Mouse (Mus musculus): ENCODE measurements at regions not wholly inside any gene's neighbourhood (a gene's known extent, or its start where the extent isn't known, plus 50 kb on each side); places are given as distances from the start of the nearest gene placed in this dataset.

GRCm38 (mm10) chr13:53783492-53783891, 272.0 kb downstream of the Drd1 start:
- DNase-seq = peak; percentile 81

DNA sequence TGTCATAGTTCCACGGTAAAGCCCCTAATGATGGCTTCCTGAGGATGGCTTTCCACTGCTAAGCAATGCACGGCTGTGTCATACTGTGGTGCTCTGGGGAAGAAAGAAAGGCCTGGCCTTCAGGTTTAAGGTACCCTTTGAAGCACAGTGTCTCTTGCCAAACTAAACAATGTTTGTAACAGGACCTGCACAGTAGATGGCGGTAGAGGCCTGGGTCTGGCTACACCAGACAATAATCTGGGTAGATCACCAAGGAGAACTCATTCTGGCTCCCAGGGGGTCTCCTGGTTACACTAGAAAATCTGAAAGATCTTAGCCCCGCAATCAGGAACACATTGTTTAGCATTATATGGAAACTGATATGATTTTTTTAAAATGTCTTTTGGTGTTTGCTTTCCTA, 276.4 kb downstream of the Drd1 start:
- DNase-seq = peak; percentile 73

- no peak for DNase-seq
Measured at GRCm38 (mm10) chr13:53776421-53776820, 279.1 kb downstream of the Drd1 start.

DNA sequence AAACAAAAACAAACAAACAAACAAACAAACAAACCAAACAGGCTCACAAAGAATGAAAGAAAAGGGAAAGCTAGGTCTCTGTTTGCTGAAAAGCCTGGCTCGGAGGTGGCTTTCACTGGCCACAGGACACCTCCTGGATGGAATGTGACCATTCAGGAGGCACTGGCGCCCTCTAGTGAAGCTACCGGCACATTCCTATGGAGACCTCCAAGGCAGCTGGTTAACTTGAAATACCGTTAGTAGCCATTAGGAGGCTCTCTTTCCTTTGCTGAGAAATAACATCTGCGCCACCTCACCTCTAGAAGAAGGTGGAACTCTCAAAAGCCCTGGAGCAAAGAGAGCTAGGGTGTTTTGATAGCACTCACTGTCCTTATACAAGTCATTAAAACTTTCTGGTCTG, 279.8 kb downstream of the Drd1 start:
- DNase-seq = peak; percentile 54

DNA sequence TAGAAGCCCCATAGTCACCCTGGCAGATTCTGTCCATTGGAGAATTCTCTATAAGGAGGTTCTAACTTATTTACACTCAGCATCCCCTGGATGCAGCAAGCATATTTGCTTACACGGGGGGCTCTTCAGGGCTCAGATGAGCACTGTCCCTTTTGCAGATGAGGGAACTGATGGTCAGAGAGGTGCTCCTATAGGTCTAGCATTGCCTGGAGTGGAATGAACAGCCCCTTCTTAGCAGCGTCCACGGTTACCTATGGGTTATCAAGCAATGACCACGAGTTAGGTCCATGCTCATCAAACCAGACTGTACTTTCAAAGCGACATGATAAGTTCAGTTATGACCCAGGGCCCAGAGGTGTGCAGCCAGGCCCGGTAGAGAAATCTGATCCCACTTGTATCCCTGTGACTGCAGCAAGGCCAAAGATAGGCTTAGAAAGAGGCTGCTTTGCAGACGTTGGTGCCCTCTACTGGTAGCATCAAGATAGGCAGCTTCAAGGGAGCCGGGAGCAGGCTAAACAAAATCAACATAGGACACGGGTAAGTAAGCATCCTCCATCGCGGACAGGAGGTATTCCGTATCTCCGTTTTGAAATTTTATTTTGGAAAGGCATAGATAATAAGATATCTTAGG, 290.8 kb downstream of the Drd1 start:
- DNase-seq = peak; percentile 67

DNA sequence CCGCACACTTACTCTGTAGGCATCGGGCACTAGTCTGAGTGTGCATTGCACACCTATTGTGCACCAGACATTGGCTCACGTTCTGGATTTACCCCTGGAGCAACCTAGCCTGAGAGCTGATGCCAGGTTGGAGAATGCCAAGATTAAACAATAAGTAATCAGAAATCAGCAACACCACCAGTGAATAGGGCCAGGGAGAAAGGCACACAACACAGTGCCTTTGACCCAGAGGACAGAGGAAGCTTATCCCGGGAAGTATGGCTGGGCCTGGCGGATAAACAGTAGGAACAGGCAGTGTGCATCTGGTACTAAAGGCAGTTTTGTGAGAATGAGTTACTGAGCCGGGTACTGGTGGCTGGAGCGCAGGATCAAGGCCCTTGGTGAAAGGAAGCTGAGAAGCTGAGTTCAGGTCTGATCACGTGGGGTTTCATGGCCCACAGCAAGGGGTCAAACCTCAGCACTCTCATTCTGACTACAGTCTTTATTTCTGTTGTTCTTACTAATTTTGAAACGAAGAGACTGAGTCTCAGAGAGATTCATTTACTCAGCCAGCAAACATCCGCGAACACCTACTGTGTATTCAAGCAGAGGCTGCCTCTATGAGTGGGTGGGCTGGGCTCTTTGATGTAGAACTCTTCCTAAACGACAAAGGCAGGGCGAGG, 284.8 kb upstream of the Msx2 start:
- no peak for DNase-seq

GRCm38 (mm10) chr13:53756970-53757530, 284.2 kb upstream of the Msx2 start:
- no peak for DNase-seq

GRCm38 (mm10) chr13:53755046-53755615, 282.3 kb upstream of the Msx2 start:
- no peak for DNase-seq

- no peak for DNase-seq
Measured at GRCm38 (mm10) chr13:53753049-53753448, 280.2 kb upstream of the Msx2 start.

- no peak for DNase-seq
Measured at GRCm38 (mm10) chr13:53740981-53741380, 268.1 kb upstream of the Msx2 start.

GRCm38 (mm10) chr13:53739127-53739526, 266.3 kb upstream of the Msx2 start:
- no peak for DNase-seq

DNA sequence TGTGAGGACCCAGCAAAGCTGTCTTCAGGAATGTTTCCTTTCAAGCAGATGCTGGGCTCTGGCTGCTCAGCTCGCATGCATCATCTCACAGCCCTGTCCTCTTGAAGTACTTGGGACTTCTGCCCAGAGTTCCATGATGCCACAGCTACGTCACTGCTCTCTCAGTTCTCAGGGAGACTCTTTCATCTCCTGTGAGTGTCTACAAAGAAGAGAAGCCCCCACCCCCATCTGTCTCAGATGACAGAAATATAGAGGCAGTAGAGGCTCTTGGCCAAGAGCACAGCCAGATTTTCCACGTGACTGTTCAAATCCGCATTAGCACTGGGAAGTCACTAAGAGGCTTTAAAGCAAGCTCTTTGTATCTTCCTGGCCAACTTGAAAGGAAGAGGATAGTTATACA, 262.1 kb upstream of the Msx2 start:
- no peak for DNase-seq

GRCm38 (mm10) chr13:53730259-53730902, 257.5 kb upstream of the Msx2 start:
- DNase-seq = no peak

DNA sequence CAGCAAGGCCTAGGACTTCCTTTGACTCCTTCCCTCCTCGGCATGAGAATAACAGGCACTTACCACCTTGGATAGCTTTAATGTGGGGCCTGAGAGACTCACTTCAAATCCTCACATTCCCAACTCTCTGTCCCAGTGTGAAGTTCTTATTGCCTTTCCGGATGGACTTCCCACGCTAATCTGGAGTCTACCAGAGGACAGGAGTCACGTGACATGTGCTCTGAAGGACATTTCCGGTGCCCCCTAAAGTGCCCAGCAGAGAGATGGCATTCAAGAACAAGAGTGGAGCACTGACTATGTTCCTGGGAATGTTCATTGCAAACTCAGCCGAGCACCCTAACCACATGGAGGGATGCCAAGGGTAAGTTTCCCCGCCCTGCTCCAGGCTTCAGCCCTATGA, 257.0 kb upstream of the Msx2 start:
- DNase-seq = no peak

GRCm38 (mm10) chr13:53726031-53726430, 253.2 kb upstream of the Msx2 start:
- DNase-seq = no peak

GRCm38 (mm10) chr13:53722881-53723280, 250.0 kb upstream of the Msx2 start:
- DNase-seq = no peak

- no peak for DNase-seq
Measured at GRCm38 (mm10) chr13:53721038-53721463, 248.2 kb upstream of the Msx2 start.

DNA sequence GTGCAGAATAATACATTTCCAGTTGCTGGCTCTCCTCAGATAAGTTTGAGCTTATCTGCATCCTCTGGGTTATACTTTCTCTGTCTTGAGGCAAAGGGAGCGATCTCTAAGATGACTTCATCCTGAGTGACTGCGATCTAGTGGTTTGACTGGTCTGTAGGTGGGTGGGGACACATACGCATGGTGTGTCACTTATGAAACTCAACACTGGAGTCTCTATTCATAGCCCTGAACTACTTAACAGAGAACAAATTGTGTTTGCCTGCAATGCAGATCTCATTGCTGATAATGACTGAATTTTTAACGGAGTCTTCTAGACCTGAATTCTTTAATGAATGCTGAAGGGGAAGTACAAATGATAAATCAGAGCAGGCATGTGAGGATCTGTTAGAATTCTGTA, 244.7 kb upstream of the Msx2 start:
- no peak for DNase-seq

DNA sequence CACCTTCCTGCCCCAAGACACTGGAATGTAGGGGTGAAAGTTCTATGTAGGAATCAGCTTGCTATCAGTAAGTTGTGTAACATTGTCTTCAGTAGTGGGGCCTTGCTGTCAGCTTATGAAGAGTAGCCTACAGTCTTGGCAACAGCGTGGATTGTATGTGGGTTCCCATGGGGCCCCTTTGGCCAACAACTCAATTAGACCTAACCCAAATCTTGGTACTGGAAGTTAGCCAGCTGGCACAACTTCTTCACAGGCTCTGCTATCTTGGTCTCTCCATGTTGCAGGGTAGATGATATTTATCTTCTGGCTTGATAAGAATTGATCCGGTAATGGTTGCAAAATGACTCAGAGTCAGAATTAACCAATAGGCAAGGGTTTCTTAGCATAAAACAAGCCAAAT, 244.2 kb upstream of the Msx2 start:
- DNase-seq = no peak

GRCm38 (mm10) chr13:53709062-53709461, 236.2 kb upstream of the Msx2 start:
- DNase-seq = no peak

- peak; percentile 19 for DNase-seq
Measured at GRCm38 (mm10) chr13:53707548-53707947, 234.7 kb upstream of the Msx2 start.

DNA sequence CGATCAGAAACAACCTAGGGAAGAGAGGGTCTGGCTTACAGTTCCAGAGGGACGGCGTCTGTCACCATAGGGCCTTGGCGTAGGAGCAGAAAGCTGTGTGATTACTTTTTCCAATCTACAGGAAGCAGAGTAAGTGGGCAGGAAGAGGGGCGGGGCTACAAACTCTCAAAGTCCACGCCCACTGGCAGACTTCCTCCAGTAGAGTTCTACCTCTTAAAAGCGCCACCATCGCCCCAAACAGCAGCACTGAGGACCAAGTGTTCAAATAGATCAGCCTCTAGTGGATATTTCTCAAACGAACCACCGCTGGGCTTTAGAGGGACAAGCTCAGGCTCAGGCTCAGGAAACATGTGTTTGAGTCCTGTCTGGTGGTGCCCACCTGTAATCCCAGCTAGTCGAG, 231.2 kb upstream of the Msx2 start:
- no peak for DNase-seq

GRCm38 (mm10) chr13:53700236-53700635, 227.4 kb upstream of the Msx2 start:
- no peak for DNase-seq

- DNase-seq = no peak
Measured at GRCm38 (mm10) chr13:53697954-53698353, 225.1 kb upstream of the Msx2 start.

Measured in right cerebral cortex, postnatal 14 days (tissue).